Mouse (Mus musculus) G1E (cell line): ENCODE results near the gene Suz12.

Experiments
- CTCF ChIP-seq: IDR thresholded peaks from 2 replicates; pipeline ENCODE4 v1.5.1; 2012; ENCODE audit warnings: low read depth, low read length, inconsistent platforms, mixed read lengths
- GATA2 ChIP-seq: IDR thresholded peaks from 2 replicates; pipeline ENCODE4 v1.6.1; 2012; ENCODE audit warnings: low read depth, low read length, inconsistent platforms, borderline replicate concordance

DNA sequence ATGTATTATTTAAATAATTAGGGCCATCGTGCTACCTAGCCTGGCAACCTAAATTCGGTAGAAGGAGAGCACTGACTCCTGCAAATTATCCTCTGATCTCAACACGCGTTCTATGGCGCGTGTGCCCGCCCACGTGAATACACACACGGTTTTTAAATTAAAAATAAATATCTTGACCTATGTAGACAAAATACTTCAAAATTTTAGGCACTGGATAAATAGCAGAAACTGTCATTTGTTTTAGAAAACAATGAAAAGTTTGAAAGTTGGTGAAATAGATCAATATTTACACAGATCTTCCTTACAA, 30.1 kb upstream of the Suz12 start:
- TF ChIP-seq GATA2 (no peak), CTCF (no peak)
